Mouse (Mus musculus): ENCODE data around the gene Syt12. TPM values are rescaled to one million over a fixed set of nuclear protein-coding genes. Genes with fewer than 3 reads are reported as not detected.

The Syt12 gene
- polyA plus RNA-seq, 1 experiment from 2014 or later, result 0.94 TPM

- Histone ChIP-seq H3K27me3 (replicated peaks) (no peaks in the 10 kb centered on the region), H3K27ac (replicated peaks) (peak overlapping the region; percentile 66), H3K4me3 (no peak overlapping the region), H3K36me3 (no peaks in the 10 kb centered on the region), H3K9me3 (no peaks in the 10 kb centered on the region), H3K4me1 (peaks cover 40% of the 10 kb centered on the region), H3K9ac (peak overlapping the region; percentile 52; the same call in 1 of the 2 replicates), H3K4me2 (peak overlapping the region; percentile 10)
- 31% methylated on average over 10 of the region's 10 CpGs for WGBS
- no peak for ATAC-seq (ENCODE audit: extremely low read depth, insufficient number of reproducible peaks, low FRiP score, low TSS enrichment)
Observed at GRCm38 (mm10) chr19:4441621-4442161, 35.6 kb downstream of the Syt12 start.

DNA sequence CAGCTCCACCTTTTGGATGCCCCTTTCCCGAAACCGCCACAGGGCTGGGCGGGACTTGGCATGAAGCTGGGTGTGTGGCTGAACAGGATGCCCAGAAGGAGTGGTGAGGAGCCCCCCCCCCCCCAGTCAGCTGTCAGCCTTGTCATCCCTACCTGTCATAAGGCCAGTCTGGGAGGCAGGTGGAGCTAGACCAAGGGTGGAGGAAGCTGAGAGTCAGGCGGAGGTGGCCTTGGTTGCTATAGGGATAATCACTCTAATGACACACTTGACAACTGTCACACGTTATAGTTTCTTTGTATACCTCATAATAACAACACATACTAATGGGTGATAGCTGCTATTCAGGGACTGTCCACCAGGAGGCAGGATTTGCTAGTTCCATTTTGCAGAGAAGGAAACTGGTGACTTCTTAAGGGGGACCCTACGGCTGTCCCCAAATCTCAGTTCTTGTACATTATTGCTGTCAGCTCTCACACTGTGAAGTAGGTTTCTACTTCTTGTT, 36.1 kb downstream of the Syt12 start:
- Histone ChIP-seq H3K4me2 (0 out of 2 replicates have a peak overlapping the region, but pooled peaks have one; percentile 90), H3K9me3 (no peaks in the 10 kb centered on the region), H3K4me3 (no peak overlapping the region), H3K27ac (replicated peaks) (peak overlapping the region; percentile 66; the same call in 1 of the 2 replicates), H3K9ac (0 out of 2 replicates have a peak overlapping the region, but pooled peaks have one; percentile 52), H3K36me3 (peaks cover 4% of the 10 kb centered on the region; the same call in 1 of the 2 replicates), H3K4me1 (peaks cover 46% of the 10 kb centered on the region), H3K27me3 (replicated peaks) (no peaks in the 10 kb centered on the region)
- WGBS, result 24% methylated on average over 6 of the region's 6 CpGs
- no peak for ATAC-seq (ENCODE audit: extremely low read depth, insufficient number of reproducible peaks, low FRiP score, low TSS enrichment)

DNA sequence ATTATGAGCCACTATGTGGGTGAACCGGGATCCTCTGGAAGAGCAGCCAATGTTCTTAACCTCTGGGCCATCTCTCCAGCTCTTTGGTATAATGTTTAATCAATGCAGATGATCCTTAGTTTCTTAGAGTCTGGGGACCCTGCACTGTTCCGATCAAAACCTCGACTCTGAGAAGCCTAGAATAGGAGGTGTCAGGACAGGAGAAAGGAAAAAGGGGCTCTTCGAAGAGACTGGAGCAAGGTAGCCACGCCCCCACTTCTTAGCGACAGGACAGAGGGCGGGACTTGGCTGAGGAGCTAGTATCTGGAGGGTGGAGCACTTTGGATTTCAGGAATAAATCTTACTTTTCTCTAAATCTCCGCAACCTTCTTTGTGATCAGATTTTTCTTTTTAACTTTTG, 37.0 kb downstream of the Syt12 start:
- Histone ChIP-seq H3K27me3 (replicated peaks) (no peaks in the 10 kb centered on the region), H3K4me3 (peak overlapping the region; percentile 85), H3K9ac (peak overlapping the region; percentile 93; the same call in 1 of the 2 replicates), H3K4me1 (peaks cover 48% of the 10 kb centered on the region), H3K36me3 (peaks cover 13% of the 10 kb centered on the region), H3K27ac (replicated peaks) (no peak overlapping the region), H3K9me3 (no peaks in the 10 kb centered on the region), H3K4me2 (peak overlapping the region; percentile 90)
- ATAC-seq (ENCODE audit: extremely low read depth, insufficient number of reproducible peaks, low FRiP score, low TSS enrichment), result no peak
- 12% methylated on average over 8 of the region's 8 CpGs for WGBS

- Histone ChIP-seq H3K27ac (replicated peaks) (peak within 1 kb of the TSS; percentile 53), H3K4me1 (peaks cover 48% of the 10 kb centered on the region), H3K9ac (peak within 1 kb of the TSS; percentile 93), H3K4me2 (peak within 1 kb of the TSS; percentile 90), H3K36me3 (peaks cover 16% of the 10 kb centered on the region), H3K4me3 (peak within 1 kb of the TSS; percentile 85), H3K27me3 (replicated peaks) (no peaks in the 10 kb centered on the region), H3K9me3 (no peaks in the 10 kb centered on the region)
- 0 out of 2 replicates have a peak, but pooled peaks have one; percentile 5 for ATAC-seq (ENCODE audit: extremely low read depth, insufficient number of reproducible peaks, low FRiP score, low TSS enrichment)
- 1% methylated on average over 48 of the region's 51 CpGs for WGBS
Observed at GRCm38 (mm10) chr19:4439161-4439801, 38.0 kb downstream of the Syt12 start, which contains the start of gene Rhod. TSS of gene Rhod (minus strand) at chr19:4439432.

- peak overlapping the region; percentile 53 for H3K27ac ChIP-seq (replicated peaks)
- peak overlapping the region; percentile 93 for H3K9ac ChIP-seq
- ATAC-seq (ENCODE audit: extremely low read depth, insufficient number of reproducible peaks, low FRiP score, low TSS enrichment), result no peak
- H3K4me1 ChIP-seq, result peaks cover 48% of the 10 kb centered on the region
- 5% methylated on average over 8 of the region's 8 CpGs for WGBS
- peak overlapping the region; percentile 85 for H3K4me3 ChIP-seq
- H3K4me2 ChIP-seq, result peak overlapping the region; percentile 90
- no peaks in the 10 kb centered on the region for H3K27me3 ChIP-seq (replicated peaks)
- peaks cover 16% of the 10 kb centered on the region for H3K36me3 ChIP-seq
- H3K9me3 ChIP-seq, result no peaks in the 10 kb centered on the region
Observed at GRCm38 (mm10) chr19:4438791-4439160, 38.5 kb downstream of the Syt12 start.

DNA sequence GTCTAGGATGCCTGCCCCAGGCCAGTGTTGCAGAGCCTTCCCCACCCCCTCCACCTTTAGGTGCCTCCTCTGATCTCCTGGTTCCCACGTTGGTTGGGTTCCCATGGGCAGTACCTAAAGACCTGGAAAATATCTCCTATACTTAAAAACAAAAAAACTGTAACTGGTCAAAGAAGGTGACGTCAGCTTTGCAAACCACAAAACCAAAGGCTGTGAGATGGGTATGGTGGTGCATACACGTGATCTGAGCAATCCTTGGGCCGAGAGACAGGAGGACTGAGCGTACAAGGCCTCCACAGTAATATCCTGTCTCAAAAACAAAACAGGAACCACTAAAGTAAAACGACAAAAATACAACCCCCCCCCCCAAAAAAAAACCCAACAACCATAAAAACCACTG, 39.4 kb downstream of the Syt12 start:
- no peaks in the 10 kb centered on the region for H3K27me3 ChIP-seq (replicated peaks)
- no peaks in the 10 kb centered on the region for H3K9me3 ChIP-seq
- H3K27ac ChIP-seq (replicated peaks), result no peak overlapping the region
- no peak overlapping the region for H3K4me3 ChIP-seq
- 67% methylated on average over 6 of the region's 6 CpGs for WGBS
- H3K36me3 ChIP-seq, result peaks cover 16% of the 10 kb centered on the region
- H3K4me2 ChIP-seq, result 0 out of 2 replicates have a peak overlapping the region, but pooled peaks have one; percentile 90
- no peak overlapping the region for H3K9ac ChIP-seq
- H3K4me1 ChIP-seq, result peaks cover 48% of the 10 kb centered on the region
- no peak for ATAC-seq (ENCODE audit: extremely low read depth, insufficient number of reproducible peaks, low FRiP score, low TSS enrichment)

- H3K4me1 ChIP-seq, result peaks cover 37% of the 10 kb centered on the region
- ATAC-seq (ENCODE audit: extremely low read depth, insufficient number of reproducible peaks, low FRiP score, low TSS enrichment), result no peak
- no peak overlapping the region for H3K27ac ChIP-seq (replicated peaks)
- no peaks in the 10 kb centered on the region for H3K27me3 ChIP-seq (replicated peaks)
- H3K4me3 ChIP-seq, result no peak overlapping the region
- no peak overlapping the region for H3K4me2 ChIP-seq
- H3K36me3 ChIP-seq, result peaks cover 28% of the 10 kb centered on the region
- WGBS, result 34% methylated on average over 3 of the region's 3 CpGs
- no peak overlapping the region for H3K9ac ChIP-seq
- no peaks in the 10 kb centered on the region for H3K9me3 ChIP-seq
Observed at GRCm38 (mm10) chr19:4436254-4436653, 41.0 kb downstream of the Syt12 start.

- Histone ChIP-seq H3K4me2 (no peak overlapping the region), H3K27ac (replicated peaks) (no peak overlapping the region), H3K27me3 (replicated peaks) (no peaks in the 10 kb centered on the region), H3K9ac (no peak overlapping the region), H3K36me3 (peaks cover 40% of the 10 kb centered on the region), H3K4me1 (peaks cover 25% of the 10 kb centered on the region), H3K9me3 (no peaks in the 10 kb centered on the region), H3K4me3 (no peak overlapping the region)
- 91% methylated on average over 1 of the region's 1 CpGs for WGBS
- no peak for ATAC-seq (ENCODE audit: extremely low read depth, insufficient number of reproducible peaks, low FRiP score, low TSS enrichment)
Observed at GRCm38 (mm10) chr19:4434999-4435398, 42.2 kb downstream of the Syt12 start.

- no peak for ATAC-seq (ENCODE audit: extremely low read depth, insufficient number of reproducible peaks, low FRiP score, low TSS enrichment)
- Histone ChIP-seq H3K4me2 (no peak overlapping the region), H3K27me3 (replicated peaks) (no peaks in the 10 kb centered on the region), H3K4me3 (no peak overlapping the region), H3K36me3 (peaks cover 48% of the 10 kb centered on the region), H3K4me1 (peaks cover 16% of the 10 kb centered on the region), H3K27ac (replicated peaks) (no peak overlapping the region), H3K9me3 (no peaks in the 10 kb centered on the region), H3K9ac (no peak overlapping the region)
- WGBS, result 73% methylated on average over 1 of the region's 1 CpGs
Observed at GRCm38 (mm10) chr19:4433756-4434155, 43.5 kb downstream of the Syt12 start.

GRCm38 (mm10) chr19:4430091-4430620, 47.1 kb downstream of the Syt12 start:
- Histone ChIP-seq H3K4me3 (no peak overlapping the region), H3K4me1 (no peaks in the 10 kb centered on the region), H3K4me2 (no peak overlapping the region), H3K9me3 (no peaks in the 10 kb centered on the region), H3K9ac (no peak overlapping the region), H3K36me3 (peaks cover 60% of the 10 kb centered on the region), H3K27me3 (replicated peaks) (no peaks in the 10 kb centered on the region), H3K27ac (replicated peaks) (no peak overlapping the region)
- 82% methylated on average over 4 of the region's 4 CpGs for whole genome bisulfite sequencing
- ATAC-seq (ENCODE audit: extremely low read depth, insufficient number of reproducible peaks, low FRiP score, low TSS enrichment), result no peak

DNA sequence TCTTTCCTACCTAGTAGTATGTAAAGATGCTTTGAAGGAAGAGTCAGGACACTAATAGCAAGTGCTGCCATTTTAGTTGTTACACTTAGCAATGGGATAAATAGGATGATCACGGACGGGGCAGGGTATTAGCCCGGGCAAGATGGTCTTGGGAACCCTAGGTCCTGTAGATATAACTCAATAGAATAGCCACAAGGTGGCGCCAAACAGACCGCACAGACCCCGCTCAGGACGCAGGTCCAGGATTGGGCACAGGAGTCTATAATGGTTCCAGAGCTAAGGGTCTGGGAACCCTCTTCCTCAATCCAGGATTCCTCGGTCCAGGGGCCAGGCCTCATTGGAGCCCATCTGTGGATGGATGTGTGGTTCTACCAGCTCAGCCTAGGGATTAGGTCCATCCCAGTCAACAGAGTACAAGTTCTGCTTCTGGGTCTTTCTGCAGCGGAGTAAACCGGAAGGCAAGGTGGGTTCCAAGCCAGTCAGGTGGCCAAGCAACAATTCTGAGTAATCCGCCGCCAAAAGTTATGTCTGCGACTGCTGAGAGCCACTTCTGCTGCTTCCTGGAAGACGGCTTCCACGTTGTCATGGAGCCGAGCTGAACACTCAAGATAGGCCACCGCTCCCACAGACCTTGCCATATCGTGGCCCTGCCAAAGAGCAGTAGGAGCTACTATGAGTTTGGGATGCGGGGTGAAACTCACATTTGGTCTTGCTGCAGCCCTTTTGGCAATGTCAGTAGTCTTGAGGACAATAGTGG, 51.5 kb downstream of the Syt12 start:
- 73% methylated on average over 19 of the region's 19 CpGs for WGBS
- ATAC-seq (ENCODE audit: extremely low read depth, insufficient number of reproducible peaks, low FRiP score, low TSS enrichment), result no peak
- peaks cover 80% of the 10 kb centered on the region for H3K36me3 ChIP-seq

More for the DNA sequence above, 51.5 kb downstream of the Syt12 start:
- Histone ChIP-seq H3K27me3 (replicated peaks) (no peaks in the 10 kb centered on the region), H3K4me1 (no peaks in the 10 kb centered on the region), H3K9me3 (no peaks in the 10 kb centered on the region), H3K4me3 (no peak overlapping the region), H3K4me2 (no peak overlapping the region), H3K27ac (replicated peaks) (no peak overlapping the region), H3K9ac (no peak overlapping the region)

All from heart, embryonic 13.5 days (tissue).